Mouse (Mus musculus) skeletal muscle tissue, adult 2 months (tissue): ENCODE data around the gene Tspan12.
"Not testable (repeated sequence)": the region's sequence is repeated elsewhere in the genome, so short reads cannot be mapped to it uniquely, and the experiment has no call there.

Experiments
- DNase-seq: peaks from one replicate; pipeline ENCODE4 v3.0.0-alpha.2; 2012; ENCODE audit warnings: low read depth, low spot score

Tspan12 gene

GRCm38 (mm10) chr6:21828437-21828836, 23.9 kb downstream of the Tspan12 start:
- DNase-seq, result no peak

- DNase-seq, result no peak
Observed at GRCm38 (mm10) chr6:21828001-21828400, 24.3 kb downstream of the Tspan12 start.

- no peak for DNase-seq
Observed at GRCm38 (mm10) chr6:21823694-21824093, 28.6 kb downstream of the Tspan12 start.

GRCm38 (mm10) chr6:21823281-21823680, 29.0 kb downstream of the Tspan12 start:
- no peak for DNase-seq

DNA sequence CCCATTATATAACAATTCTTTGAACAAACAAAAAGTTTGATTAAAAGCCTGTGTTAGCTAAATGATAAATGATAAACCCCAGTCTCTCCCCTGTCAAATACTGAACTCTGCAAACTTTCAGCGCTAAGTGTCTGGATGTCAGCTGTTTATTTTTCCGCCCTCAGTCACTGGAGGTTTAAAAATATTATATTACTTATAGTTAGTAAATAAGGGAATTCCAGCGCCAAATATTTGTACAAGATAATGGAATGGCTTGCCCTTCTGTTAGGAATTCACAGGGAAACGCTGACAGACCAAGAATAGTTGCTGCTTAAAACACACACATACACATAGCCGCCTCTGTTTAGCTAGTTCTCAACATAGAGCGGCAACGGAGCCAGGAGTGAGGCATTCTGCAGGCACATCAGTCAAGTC, 29.6 kb downstream of the Tspan12 start:
- DNase-seq, result no peak

GRCm38 (mm10) chr6:21818107-21818807, 34.1 kb downstream of the Tspan12 start:
- DNase-seq, result no peak

- DNase-seq, result no peak
Observed at GRCm38 (mm10) chr6:21806005-21806404, 46.3 kb downstream of the Tspan12 start.

DNA sequence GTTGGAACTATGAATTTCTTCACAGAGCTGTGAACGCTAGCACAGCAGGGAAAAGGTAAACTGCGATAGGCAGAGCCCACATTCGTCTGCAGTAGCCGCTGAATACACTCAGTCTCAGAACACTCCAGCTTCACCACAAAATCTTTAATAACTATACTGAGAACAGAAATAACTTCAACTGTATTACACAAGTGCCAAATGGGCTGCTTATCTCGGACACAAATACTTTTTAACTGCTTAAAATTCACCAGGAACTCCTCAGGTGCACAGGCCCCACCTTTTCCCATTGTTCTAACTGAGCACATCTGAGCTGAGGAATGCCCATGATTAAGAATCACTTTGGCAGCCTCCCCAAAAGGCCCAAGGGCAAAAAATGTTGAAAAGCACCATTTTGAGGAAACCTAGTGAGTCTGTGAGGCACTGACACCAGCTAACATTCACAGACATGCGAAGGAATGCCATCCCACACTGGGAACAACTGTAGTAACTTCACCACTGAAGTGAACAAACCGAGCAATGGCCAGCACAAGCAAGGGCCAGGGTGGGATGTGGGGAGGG, 47.2 kb downstream of the Tspan12 start:
- no peak for DNase-seq

DNA sequence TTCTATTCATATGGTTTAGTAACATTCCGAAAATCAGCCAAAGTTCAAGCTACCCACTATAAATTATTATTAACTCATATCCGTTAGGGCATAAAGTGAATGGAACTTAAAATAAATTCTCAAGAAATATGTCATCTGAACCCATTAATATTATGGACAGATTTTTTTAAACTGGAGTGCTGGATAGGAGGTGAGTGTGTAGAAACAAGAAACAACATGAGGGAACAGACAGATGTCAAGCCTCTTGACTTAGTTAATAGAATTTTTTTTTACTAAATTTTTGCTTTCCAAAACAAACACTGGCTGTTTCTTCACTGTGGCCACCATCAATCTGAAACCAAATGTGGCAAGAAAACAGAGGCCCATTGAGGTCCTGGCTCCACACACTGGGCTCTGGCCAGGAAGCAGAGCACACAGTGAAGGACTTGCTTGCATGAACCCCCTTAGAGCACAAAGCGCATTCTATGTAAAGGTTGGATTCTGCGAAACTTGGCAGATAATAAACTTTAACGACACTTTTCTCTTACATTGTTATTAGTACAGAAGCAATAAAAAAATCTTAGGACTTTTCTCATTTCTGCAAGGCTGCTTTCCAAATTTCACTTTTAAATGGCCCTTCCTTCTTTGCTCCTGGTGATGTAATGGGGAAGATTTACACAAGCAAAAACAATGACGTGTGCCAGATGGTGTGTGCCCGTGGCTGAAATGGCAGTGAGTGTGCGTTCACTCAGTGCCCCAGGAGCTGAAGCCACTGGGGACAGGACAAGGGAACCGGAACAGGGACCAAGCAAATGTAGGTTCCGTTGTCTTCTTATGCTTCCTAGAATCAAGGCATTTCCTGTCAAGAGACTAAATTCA, 48.6 kb downstream of the Tspan12 start:
- DNase-seq, result no peak

DNA sequence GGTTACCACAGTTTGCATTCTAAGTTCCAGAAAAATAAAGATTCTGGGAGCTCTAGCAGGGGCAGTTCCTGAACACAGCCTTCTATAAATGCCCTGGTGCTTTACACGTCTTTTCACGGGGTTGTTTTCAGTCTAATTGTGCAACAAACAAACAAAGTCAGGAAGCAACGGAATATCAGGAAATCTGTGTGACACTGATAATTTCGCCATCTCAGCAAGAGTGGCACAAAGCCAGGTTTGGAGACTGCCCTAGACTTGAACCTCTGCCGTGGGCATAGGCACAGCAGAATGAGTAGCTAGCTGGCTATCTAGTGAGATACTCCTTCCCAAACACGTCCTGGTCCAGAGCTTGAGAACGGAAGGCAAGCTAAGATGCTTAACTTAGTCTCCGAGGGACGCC, 53.7 kb downstream of the Tspan12 start:
- peak; percentile 28 for DNase-seq

- DNase-seq, result no peak
Observed at GRCm38 (mm10) chr6:21797087-21797486, 55.2 kb downstream of the Tspan12 start.

GRCm38 (mm10) chr6:21796413-21796812, 55.9 kb downstream of the Tspan12 start:
- no peak for DNase-seq

GRCm38 (mm10) chr6:21795410-21795809, 56.9 kb downstream of the Tspan12 start:
- DNase-seq, result no peak

GRCm38 (mm10) chr6:21795072-21795407, 57.3 kb downstream of the Tspan12 start:
- DNase-seq, result peak; percentile 43

DNA sequence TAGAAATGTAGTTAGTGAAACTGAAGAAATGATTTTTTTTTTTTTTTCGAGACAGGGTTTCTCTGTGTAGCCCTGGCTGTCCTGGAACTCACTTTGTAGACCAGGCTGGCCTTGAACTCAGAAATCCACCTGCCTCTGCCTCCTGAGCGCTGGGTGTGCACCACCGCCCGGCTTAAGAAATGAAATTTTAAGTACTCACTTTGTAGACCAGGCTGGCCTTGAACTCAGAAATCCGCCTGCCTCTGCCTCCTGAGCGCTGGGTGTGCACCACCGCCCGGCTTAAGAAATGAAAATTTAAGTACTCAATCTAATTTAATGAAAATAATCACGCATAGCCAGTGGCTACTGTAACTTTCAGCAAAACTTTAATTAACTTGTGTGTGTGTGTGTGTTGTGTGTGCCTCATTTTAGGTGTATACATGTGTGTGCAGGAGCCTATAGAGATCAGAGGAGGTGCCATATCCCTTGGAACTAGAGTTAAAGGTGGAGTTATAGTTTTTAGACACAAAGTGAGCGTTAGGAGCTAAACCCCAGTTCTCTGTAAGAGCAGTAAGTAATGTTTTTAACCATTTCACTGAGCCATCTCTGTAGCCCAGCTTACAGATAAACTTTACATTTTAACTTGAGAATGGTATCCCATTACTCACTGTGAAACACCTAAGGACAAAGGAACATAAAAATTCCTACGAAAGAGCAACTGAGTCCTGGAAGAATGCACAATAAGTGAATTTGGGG, 57.8 kb downstream of the Tspan12 start:
- DNase-seq, result no peak

DNA sequence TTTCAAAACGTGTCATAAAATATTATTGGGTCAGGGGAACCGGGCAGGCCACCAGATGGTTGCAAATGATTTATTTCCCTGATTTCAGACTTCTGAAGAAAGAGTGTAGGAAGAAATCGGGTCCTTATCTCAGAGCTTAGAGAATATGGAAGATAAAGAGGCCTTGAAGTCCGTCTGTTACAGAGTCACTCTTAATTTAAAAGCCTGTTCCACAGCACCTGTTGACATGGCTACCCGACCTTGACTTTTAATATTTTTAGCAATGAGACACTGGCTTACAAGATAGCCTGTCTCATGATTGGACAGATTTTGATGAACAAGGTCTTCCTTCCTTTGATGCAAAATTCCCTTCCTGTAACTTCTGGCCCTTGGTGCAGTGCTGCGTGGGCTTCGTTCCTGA, 61.0 kb downstream of the Tspan12 start:
- no peak for DNase-seq

DNA sequence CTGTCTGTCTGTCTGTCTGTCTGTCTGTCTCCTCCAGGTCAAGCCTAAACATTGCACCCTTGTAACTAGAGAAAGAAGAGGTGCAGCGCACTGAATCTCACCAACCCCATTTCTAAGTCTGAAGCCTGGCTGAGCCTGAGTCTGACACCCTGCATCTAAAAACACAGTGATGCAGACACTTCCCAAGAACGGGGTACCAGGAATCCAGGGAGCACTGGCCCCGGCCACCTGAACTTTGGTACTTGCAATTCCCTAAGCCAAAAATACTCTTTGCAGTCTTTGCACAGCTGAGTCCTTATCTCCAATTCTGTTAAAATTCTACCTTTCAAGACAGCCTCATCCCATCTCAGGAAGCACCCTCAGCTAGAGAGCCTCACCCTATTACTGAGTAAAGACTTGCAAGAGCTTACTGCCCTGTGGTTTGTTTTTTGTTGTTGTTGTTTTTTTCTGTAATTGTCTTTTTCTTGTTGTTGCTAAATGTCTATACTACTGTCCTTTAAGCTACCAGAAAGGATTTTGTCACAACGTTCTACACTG, 61.7 kb downstream of the Tspan12 start:
- DNase-seq, result no peak

GRCm38 (mm10) chr6:21790036-21790435, 62.3 kb downstream of the Tspan12 start:
- no peak for DNase-seq

GRCm38 (mm10) chr6:21789582-21789981, 62.7 kb downstream of the Tspan12 start:
- DNase-seq, result not testable (repeated sequence)

DNA sequence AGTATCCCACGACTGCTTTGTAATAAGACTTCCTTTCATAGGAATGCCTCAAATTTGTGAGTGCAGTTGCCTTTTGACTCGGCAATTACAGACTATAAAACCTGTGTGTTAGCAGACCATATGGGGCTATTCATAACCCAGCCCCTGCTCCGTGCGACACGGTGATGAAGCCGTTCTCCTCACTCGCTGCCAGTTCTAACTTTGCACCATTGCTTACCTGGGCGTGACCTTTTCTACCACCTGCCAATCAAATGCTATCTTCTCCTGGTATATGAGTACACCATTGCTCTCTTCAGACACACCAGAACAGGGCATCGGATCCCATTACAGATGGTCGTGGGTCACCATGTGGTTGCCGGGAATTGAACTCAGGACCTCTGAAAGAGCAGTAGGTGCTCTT, 64.6 kb downstream of the Tspan12 start:
- no peak for DNase-seq

DNA sequence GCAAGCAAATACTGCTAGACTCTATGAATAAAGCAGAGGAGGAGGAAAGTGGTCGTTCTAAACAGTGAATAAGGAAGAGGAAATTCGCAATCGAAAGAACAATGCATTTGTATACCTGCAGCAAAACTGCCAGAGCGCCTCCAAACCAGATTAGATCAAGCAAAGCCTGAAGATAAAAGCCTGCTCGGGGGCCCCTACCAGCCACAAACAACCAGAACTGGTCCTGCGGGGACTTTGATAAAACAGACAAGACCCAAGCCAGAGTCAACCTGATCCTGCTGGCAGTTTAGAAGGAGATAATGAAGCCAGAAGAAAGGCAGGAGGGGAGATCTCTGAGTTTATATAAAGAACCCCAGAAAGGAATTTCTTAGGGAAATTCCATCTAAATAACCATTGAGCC, 65.0 kb downstream of the Tspan12 start:
- DNase-seq, result no peak
